ENCODE assay signal across 8 mouse cellular contexts in the genomic region with DNA sequence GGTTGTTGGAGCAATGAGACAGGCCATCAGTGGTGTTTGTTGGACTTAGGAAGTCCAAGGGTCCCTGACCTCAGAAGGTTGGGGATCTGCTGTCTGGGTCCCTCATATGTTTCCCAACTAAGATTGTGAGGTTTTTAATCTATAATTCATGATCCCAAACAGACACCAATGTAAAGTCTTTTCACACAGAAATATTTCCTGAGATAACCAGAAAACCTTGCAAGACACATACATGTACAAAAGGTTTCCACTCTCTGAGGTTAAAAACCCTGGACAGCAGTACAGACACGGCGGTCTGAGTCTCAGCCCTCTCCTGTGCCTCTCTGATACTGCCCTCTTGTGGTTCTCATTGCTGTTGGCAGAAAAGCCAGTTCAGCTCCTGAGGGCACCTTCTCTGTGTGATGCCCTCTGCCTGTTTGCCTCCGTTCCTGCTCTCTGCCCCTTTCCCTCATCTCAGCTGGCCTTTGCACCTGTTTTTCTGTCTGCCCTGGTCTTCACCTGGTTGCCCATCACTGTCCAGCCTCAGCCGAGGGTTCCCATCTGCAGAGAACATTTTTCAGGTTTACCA. TPM values are rescaled to one million over a fixed set of nuclear protein-coding genes. Genes with fewer than 3 reads are reported as not detected.
DNase-seq lines count a peak whose midpoint lies in the region; ATAC-seq and TF ChIP-seq lines count a peak whose summit lies in the region.
"Had no signal": no experiment of that assay in that cellular context is flagged by ENCODE, and none has a peak within 500 bp of the region (broad histone marks: within the 10 kb centered on the region; RNA-seq: fewer than 3 reads in every experiment).

No protein-coding gene starts in this region.

- DNase-seq in R1 (ENCODE audit: low read depth, low spot score), result peak; percentile 61
- peak; percentile 32 for DNase-seq in cerebellum, adult 11-12 months
- peak; percentile 82 for DNase-seq in forebrain, postnatal 0 days
- peak; percentile 87 for DNase-seq in hindbrain, postnatal 0 days (ENCODE audit: low spot score)
- peak; percentile 49 for DNase-seq in layer of hippocampus, postnatal 36 days
- peak; percentile 66 for DNase-seq in right cerebral cortex, adult 18-20 months

- H3K27me3 ChIP-seq in forebrain, postnatal 0 days (ENCODE audit: insufficient read depth, low read length), result no peaks in the 10 kb centered on the region
- no peaks in the 10 kb centered on the region for H3K27me3 ChIP-seq in hindbrain, postnatal 0 days (ENCODE audit: insufficient read depth, low read length)
- H3K27me3 ChIP-seq: heart, embryonic 15.5 days had no signal

- H3K9me3 ChIP-seq in forebrain, postnatal 0 days (ENCODE audit: low read length), result no peaks in the 10 kb centered on the region
- no peaks in the 10 kb centered on the region for H3K9me3 ChIP-seq in hindbrain, postnatal 0 days (ENCODE audit: low read length)
- H3K9me3 ChIP-seq: heart, embryonic 15.5 days had no signal

- H3K4me3 ChIP-seq in forebrain, postnatal 0 days (ENCODE audit: low read depth, low read length), result no peak overlapping the region
- no peak overlapping the region for H3K4me3 ChIP-seq in hindbrain, postnatal 0 days (ENCODE audit: low read length)
- H3K4me3 ChIP-seq: heart, embryonic 15.5 days had no signal

- H3K36me3 ChIP-seq in forebrain, postnatal 0 days (ENCODE audit: insufficient read depth), result no peaks in the 10 kb centered on the region
- 0 out of 2 replicates have a peak, but pooled peaks cover 3% of the 10 kb centered on the region for H3K36me3 ChIP-seq in hindbrain, postnatal 0 days (ENCODE audit: insufficient read depth, low read length)
- H3K36me3 ChIP-seq: heart, embryonic 15.5 days had no signal

- no peak overlapping the region for H3K9ac ChIP-seq in forebrain, postnatal 0 days
- no peak overlapping the region for H3K9ac ChIP-seq in hindbrain, postnatal 0 days (replicated peaks; ENCODE audit: low read length)
- H3K9ac ChIP-seq: heart, embryonic 15.5 days had no signal

- ATAC-seq in forebrain, postnatal 0 days, result peak; percentile 74
- peak; percentile 79 for ATAC-seq in hindbrain, postnatal 0 days
- ATAC-seq in megakaryocyte, adult 5-6 weeks (ENCODE audit: poor library complexity, severe bottlenecking), result peak; percentile 86

- 20% methylated on average over 4 of the region's 4 CpGs for WGBS in forebrain, postnatal 0 days
- WGBS in hindbrain, postnatal 0 days, result 18% methylated on average over 4 of the region's 4 CpGs

- H3K27ac ChIP-seq in forebrain, postnatal 0 days (ENCODE audit: low read depth, low read length), result no peak overlapping the region
- H3K27ac ChIP-seq in hindbrain, postnatal 0 days, result no peak overlapping the region
- H3K27ac ChIP-seq: heart, embryonic 15.5 days had no signal

- no peaks in the 10 kb centered on the region for H3K4me1 ChIP-seq in forebrain, postnatal 0 days (ENCODE audit: insufficient read depth)
- H3K4me1 ChIP-seq in hindbrain, postnatal 0 days (ENCODE audit: insufficient read depth, low read length), result no peaks in the 10 kb centered on the region
- H3K4me1 ChIP-seq: heart, embryonic 15.5 days had no signal

- no peak overlapping the region for H3K4me2 ChIP-seq in forebrain, postnatal 0 days (ENCODE audit: low read depth)
- no peak overlapping the region for H3K4me2 ChIP-seq in hindbrain, postnatal 0 days (ENCODE audit: low read depth, low read length)
- H3K4me2 ChIP-seq: heart, embryonic 15.5 days had no signal

- TF ChIP-seq CTCF in forebrain, postnatal 0 days (IDR thresholded peaks at IDR 0.05; ENCODE audit: low read depth), result peak; percentile 98
- peak; percentile 99 for TF ChIP-seq CTCF in hindbrain, postnatal 0 days (IDR thresholded peaks at IDR 0.05; ENCODE audit: low read depth)

RNA-seq across cellular contexts. Expression of a gene that starts 16.9 kb away (rescaled TPM):
- 16.6 and 18.3 TPM in 2 replicates for total RNA-seq in forebrain, postnatal 0 days (2014; rRNA removed)
- 16.9 and 23.8 TPM in 2 replicates for polyA plus RNA-seq in forebrain, postnatal 0 days (2015; fragmentation: Nextera tagmentation; extraction: Ambion mirVana)
- total RNA-seq in hindbrain, postnatal 0 days (2014; rRNA removed), result 5.2 and 7.4 TPM in 2 replicates
- polyA plus RNA-seq in hindbrain, postnatal 0 days (2015; fragmentation: Nextera tagmentation; extraction: Ambion mirVana), result 19.5 and 20.4 TPM in 2 replicates
- total RNA-seq in layer of hippocampus, postnatal 36 days (2021), result 10 to 100 TPM; 13.9 to 17.4 TPM
- 5.8 and 11.3 TPM in 2 replicates for total RNA-seq in megakaryocyte, adult 5-6 weeks (2015)
- total RNA-seq in megakaryocyte, adult 5-6 weeks (2017), result 15.9 and 16.2 TPM in 2 replicates

Comparison
In these comparisons a context has a peak if more than half of its experiments do, and no peak if none do; other contexts are left out.
1. DNase-seq: peak in every context shown above with its lines; median percentile 87 in hindbrain, postnatal 0 days; 82 in forebrain, postnatal 0 days; 66 in right cerebral cortex, adult 18-20 months; 61 in R1; 49 in layer of hippocampus, postnatal 36 days; 32 in cerebellum, adult 11-12 months.